39 mouse cellular contexts compared by ENCODE assay signal in genomic region chr5:135576055-135576454, GRCm38 (mm10). TPM values are rescaled to one million over a fixed set of nuclear protein-coding genes. Genes with fewer than 3 reads are reported as not detected.
"Had no signal": no experiment of that assay in that cellular context is flagged by ENCODE, and none has a peak within 500 bp of the region (broad histone marks: within the 10 kb centered on the region; RNA-seq: fewer than 3 reads in every experiment).

No protein-coding gene starts in this region.

- H3K4me1 ChIP-seq: heart, embryonic 13.5 days; heart, embryonic 15.5 days; hindbrain, embryonic 10.5 days; hindbrain, embryonic 12.5 days; intestine, embryonic 15.5 days; limb, embryonic 10.5 days; limb, embryonic 12.5 days; liver, embryonic 13.5 days; liver, embryonic 15.5 days had no signal

- H3K9ac ChIP-seq: heart, embryonic 13.5 days; heart, embryonic 15.5 days; hindbrain, embryonic 12.5 days; hindbrain, embryonic 14.5 days; intestine, embryonic 15.5 days; limb, embryonic 12.5 days; liver, embryonic 13.5 days; liver, embryonic 15.5 days; liver, postnatal 0 days had no signal

- H3K4me3 ChIP-seq: gastrocnemius, adult 2 months; heart, adult 2 months; heart, embryonic 13.5 days; heart, embryonic 15.5 days; hindbrain, embryonic 10.5 days; hindbrain, embryonic 12.5 days; intestine, embryonic 15.5 days; layer of hippocampus, adult 2 months; left cerebral cortex, adult 2 months; limb, embryonic 10.5 days; limb, embryonic 12.5 days; liver, embryonic 13.5 days; liver, embryonic 15.5 days had no signal

- ATAC-seq: hindbrain, embryonic 16.5 days; inflammation-experienced regulatory T-cells, adult 6 months; intestine, embryonic 15.5 days; intestine, postnatal 0 days; liver, postnatal 0 days had no signal

- H3K27me3 ChIP-seq: heart, embryonic 15.5 days; hindbrain, embryonic 12.5 days; intestine, embryonic 15.5 days; limb, embryonic 12.5 days; liver, embryonic 13.5 days; liver, embryonic 15.5 days had no signal

- DNase-seq: gastrocnemius, adult 2 months; gastrocnemius, postnatal 10 days; gastrocnemius, postnatal 25 days; heart, adult 2 months; heart, postnatal 4 days; kidney, adult 18-20 months; kidney, adult 8-10 months; kidney, postnatal 10 days; kidney, postnatal 25 days; kidney, postnatal 4 days; liver; liver, embryonic 13.5 days; liver, postnatal 0 days had no signal

- H3K9me3 ChIP-seq: heart, embryonic 13.5 days; heart, embryonic 15.5 days; hindbrain, embryonic 10.5 days; intestine, embryonic 15.5 days; limb, embryonic 10.5 days; limb, embryonic 12.5 days; liver, embryonic 13.5 days; liver, embryonic 15.5 days had no signal

- H3K4me2 ChIP-seq: heart, embryonic 13.5 days; heart, embryonic 15.5 days; hindbrain, embryonic 12.5 days; hindbrain, embryonic 14.5 days; intestine, embryonic 15.5 days; limb, embryonic 12.5 days; liver, embryonic 11.5 days; liver, embryonic 13.5 days; liver, embryonic 15.5 days had no signal

- H3K27ac ChIP-seq: gastrocnemius, adult 2 months; heart, adult 2 months; heart, embryonic 13.5 days; heart, embryonic 15.5 days; hindbrain, embryonic 10.5 days; hindbrain, embryonic 12.5 days; hindbrain, embryonic 14.5 days; intestine, embryonic 15.5 days; layer of hippocampus, adult 2 months; left cerebral cortex, adult 2 months; limb, embryonic 10.5 days; limb, embryonic 12.5 days; liver, embryonic 13.5 days; liver, embryonic 15.5 days had no signal

- H3K36me3 ChIP-seq: heart, embryonic 13.5 days; heart, embryonic 15.5 days; hindbrain, embryonic 10.5 days; hindbrain, embryonic 12.5 days; intestine, embryonic 15.5 days; limb, embryonic 10.5 days; limb, embryonic 12.5 days; liver, embryonic 13.5 days; liver, embryonic 15.5 days had no signal

RNA-seq across cellular contexts. Expression of gene Ccl24, which starts 3.2 kb away (rescaled TPM):
- total RNA-seq: layer of hippocampus, adult 2 months; layer of hippocampus, postnatal 10 days; left cerebral cortex, postnatal 14 days had no signal
- polyA plus RNA-seq: inflammation-experienced regulatory T-cells, adult 6 months had no signal

RNA-seq across cellular contexts. Expression of gene Ccl26, which starts 12.7 kb away (rescaled TPM):
- total RNA-seq: gastrocnemius, adult 2 months; gastrocnemius, postnatal 10 days; gastrocnemius, postnatal 25 days; gastrocnemius, postnatal 4 days; granulocyte monocyte progenitor cell, adult 5-6 weeks; heart, adult 2 months; heart, postnatal 25 days; heart, postnatal 4 days; layer of hippocampus, adult 2 months; layer of hippocampus, postnatal 10 days; layer of hippocampus, postnatal 25 days; left cerebral cortex, adult 2 months; left cerebral cortex, postnatal 14 days; left cerebral cortex, postnatal 36 days had no signal
- polyA plus RNA-seq: heart, adult 2 months; heart, embryonic 13.5 days; heart, embryonic 15.5 days; heart, postnatal 0 days; hindbrain, embryonic 10.5 days; hindbrain, embryonic 12.5 days; hindbrain, embryonic 14.5 days; hindbrain, embryonic 16.5 days; inflammation-experienced regulatory T-cells, adult 6 months; intestine, embryonic 15.5 days; intestine, postnatal 0 days; kidney, embryonic 14.5 days; kidney, embryonic 16.5 days; limb, embryonic 10.5 days; limb, embryonic 12.5 days; limb, embryonic 14.5 days; liver, embryonic 11.5 days; liver, embryonic 13.5 days; liver, embryonic 15.5 days; liver, postnatal 0 days had no signal
